Mouse (Mus musculus): ENCODE data around the gene Ppm1e.

- TF ChIP-seq ZNF384 (IDR thresholded peaks at IDR 0.05; ENCODE audit: low read depth, low read length) = no peak
- no peak for TF ChIP-seq CHD2 (IDR thresholded peaks at IDR 0.05; ENCODE audit: low read depth, low read length)
- TF ChIP-seq ZC3H11A (IDR thresholded peaks at IDR 0.05; ENCODE audit: borderline replicate concordance, low read depth, low read length) = no peak
These were observed 112.6 kb downstream of the Ppm1e start for GRCm38 (mm10) chr11:87246107-87246651.

Data from ES-E14 (cell line).